Mouse (Mus musculus) gastrocnemius, postnatal 36 days (tissue): ENCODE results near the gene Wnt11. TPM values are rescaled to one million over a fixed set of nuclear protein-coding genes. Genes with fewer than 3 reads are reported as not detected.
A peak's percentile ranks its signal among the peaks of the same experiment; 100 is the strongest.

ENCODE experiments used
- DNase-seq, 2 experiments: peaks; one replicate each; pipeline ENCODE4 v3.0.0; 2022
- intact Hi-C: fragments of 180-260 bp; cut with DNase I; formaldehyde crosslinking; loops from one replicate; pipeline ENCODE4 v1.15.1; 2025
- total RNA-seq, 2 experiments: library from RNA; stranded (reverse); gene quantifications; 2 replicates each; pipeline ENCODE4 v1.2.3; 2021

The Wnt11 gene
- total RNA-seq, 2 experiments from 2014 or later = 5.4 to 8.2 TPM

- intact Hi-C loops = no loop called here
- DNase-seq = no peak
Measured at GRCm38 (mm10) chr7:98823896-98824822, 10.8 kb upstream of the Wnt11 start.

DNA sequence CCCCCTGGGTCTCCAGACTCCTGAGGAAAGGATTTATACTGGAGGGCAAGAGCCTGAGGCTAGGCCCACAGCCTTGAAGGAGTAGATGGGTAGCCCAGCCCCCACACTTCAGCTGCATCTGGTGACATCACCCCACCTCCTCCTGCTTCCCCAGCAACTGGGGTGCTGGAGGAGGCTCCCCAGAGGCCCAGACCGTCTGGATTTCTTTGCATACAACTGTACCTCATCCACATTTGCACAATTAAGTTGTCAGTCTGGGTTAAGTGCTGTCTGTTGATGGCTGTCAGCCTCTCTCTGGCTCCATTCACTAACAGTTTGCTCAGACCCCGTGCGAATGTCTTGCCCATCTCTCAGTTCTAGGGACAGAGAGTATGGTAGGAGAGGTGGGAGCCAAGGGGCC is 6.9 kb upstream of the Wnt11 start:
- DNase-seq = no peak
- intact Hi-C loops = no loop called here

DNA sequence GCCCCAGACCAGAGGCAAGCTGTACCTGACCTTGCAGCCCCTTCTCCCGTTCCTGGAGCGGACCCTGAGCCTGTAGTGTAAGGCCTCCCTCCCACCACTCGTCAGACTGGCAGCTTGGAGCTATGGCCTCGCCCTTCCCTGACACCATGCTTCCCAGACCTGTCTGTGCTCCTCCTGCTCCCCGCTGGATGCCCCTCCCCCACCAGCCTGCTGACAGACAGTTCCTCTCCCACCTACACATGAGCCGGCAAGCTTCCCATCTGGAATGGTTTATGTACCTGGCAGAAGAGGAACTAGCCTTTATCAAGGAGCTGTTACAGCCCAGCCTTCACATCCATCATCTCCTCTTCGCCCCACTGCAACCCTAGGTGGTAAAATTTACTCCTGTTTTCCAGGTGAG is 6.0 kb upstream of the Wnt11 start:
- no peak for DNase-seq
- intact Hi-C loops = no loop called here

DNA sequence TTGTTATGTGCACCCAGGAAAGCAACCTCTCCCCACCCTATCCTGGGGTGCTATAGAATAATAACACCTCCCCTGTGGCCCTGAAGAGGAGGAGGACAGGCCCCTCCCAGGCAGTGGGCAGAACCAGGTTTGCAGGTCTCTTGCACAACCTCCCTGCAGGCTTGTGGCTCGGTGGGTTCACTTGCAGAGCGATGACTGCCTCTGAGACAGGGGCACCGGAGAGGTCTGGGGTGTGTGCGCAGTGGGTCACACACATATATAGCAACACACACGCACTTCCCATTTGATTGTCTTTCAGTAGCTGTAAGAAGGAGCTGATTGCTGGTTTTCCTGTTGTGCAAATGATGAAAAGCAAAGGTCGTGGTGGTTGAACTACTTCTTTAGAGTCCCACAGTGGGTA is 3.6 kb upstream of the Wnt11 start:
- DNase-seq = no peak
- intact Hi-C loops = no loop called here

DNA sequence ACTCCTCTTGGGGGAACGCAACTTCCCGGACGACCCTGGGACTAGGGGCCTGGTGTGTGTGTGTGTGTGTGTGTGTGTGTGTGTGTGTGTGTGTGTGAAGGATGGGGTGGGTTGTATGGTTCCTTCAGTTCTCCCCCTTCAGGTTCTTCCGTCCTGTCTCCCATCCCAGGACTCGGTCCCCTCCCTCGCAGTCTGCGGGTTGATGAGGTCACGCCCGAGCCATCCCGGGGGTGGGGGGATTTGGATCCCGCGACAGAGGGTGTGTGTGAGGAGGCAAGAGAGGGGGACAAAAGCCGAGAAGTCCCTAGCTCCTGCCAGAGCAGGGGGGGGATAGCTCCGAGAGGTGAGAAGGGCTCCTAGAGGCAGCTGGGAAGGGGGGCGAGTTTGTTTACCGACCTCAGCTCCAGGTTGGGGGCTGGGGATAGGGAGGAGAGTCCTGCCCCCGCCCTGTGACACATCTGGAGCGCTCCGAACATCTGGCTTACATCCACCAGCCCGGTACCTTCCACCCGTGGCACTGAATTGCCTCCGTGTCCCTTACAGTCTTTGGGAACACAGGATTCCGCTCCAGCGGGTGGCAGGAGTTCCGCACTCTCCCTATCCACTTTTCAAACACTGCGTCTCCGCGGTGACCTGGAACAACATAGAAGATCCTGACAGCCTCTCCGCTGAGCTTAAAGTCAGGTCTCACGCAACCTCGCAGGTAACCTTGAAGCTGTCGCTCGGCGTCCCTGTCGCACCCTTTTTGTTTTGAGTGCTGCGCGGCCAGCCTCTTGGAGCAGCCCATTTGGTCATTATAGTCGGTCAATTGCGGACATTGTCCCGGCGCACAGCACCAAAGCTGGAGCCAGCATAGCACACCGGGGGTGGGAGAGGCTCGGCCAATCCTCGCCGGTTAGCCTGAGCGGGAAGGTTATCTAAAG is 868 bp downstream of the Wnt11 start:
- peak; percentile 29 to 43 for DNase-seq
- intact Hi-C loops = loop anchor here (1.0 to 5.0 kb wide), 3 partner anchors 19 to 93 kb away; no protein-coding TSS in a partner anchor

- intact Hi-C loops = loop anchor here (2.0 to 5.0 kb wide), 2 partner anchors 58 to 94 kb away; no protein-coding TSS in a partner anchor
- peak; percentile 78 to 84 for DNase-seq
Measured at GRCm38 (mm10) chr7:98836646-98837045, 1.7 kb downstream of the Wnt11 start.

- intact Hi-C loops = loop anchor here (2.0 to 5.0 kb wide), 3 partner anchors 59 to 241 kb away; no protein-coding TSS in a partner anchor
- DNase-seq = peak; percentile 75 to 82
Measured at GRCm38 (mm10) chr7:98837901-98838300, 3.0 kb downstream of the Wnt11 start.

GRCm38 (mm10) chr7:98838729-98839141 is 3.8 kb downstream of the Wnt11 start:
- no peak for DNase-seq

DNA sequence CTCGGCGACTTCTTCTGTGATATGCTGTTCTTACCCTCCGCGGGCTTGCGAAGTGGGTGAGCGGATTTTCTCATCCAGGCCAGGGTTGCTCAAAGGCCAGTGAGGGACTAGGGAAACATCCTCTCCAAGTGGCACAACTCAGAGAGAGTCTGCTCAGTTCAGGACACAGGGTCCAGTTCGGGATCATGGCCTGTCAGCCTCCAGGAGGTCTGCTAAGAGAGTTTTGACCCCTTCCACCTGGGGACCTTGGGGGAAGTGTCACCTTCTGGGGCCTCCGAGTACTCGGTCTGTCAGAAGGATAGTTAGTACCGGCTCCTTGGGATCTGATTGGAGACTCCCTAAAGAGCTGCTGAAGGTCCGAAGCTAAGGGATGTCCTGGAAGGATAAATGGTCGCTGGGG is 4.4 kb downstream of the Wnt11 start:
- intact Hi-C loops = loop anchor here (2.0 to 5.0 kb wide), 2 partner anchors 97 to 239 kb away; no protein-coding TSS in a partner anchor
- no peak for DNase-seq

More at GRCm38 (mm10) chr7:98838729-98839141, 3.8 kb downstream of the Wnt11 start:
- intact Hi-C loops = loop anchor here (2.0 to 5.0 kb wide), 2 partner anchors 96 to 240 kb away; no protein-coding TSS in a partner anchor

GRCm38 (mm10) chr7:98840771-98841170 is 5.9 kb downstream of the Wnt11 start:
- no peak for DNase-seq
- intact Hi-C loops = no loop called here

DNA sequence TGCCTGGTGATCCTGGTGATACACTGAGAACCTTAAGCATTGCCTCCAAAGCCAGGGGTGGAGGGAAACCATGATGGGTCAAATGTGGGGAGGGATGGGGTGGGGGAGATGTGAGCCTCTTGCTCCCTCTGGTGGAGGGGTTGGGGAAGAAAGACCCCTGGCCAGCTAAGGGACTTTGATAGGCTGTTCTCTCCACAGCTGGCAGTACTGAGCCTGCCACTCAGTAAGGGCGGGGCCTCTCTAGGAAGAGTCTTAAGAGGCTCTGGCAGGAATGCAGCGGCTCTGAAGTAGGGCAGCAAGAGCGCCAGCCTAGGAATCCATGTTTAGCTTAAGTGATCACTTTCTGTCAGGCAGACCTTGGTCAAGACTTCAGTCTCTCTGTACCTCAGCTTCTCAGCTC is 6.9 kb downstream of the Wnt11 start:
- intact Hi-C loops = no loop called here
- no peak for DNase-seq

DNA sequence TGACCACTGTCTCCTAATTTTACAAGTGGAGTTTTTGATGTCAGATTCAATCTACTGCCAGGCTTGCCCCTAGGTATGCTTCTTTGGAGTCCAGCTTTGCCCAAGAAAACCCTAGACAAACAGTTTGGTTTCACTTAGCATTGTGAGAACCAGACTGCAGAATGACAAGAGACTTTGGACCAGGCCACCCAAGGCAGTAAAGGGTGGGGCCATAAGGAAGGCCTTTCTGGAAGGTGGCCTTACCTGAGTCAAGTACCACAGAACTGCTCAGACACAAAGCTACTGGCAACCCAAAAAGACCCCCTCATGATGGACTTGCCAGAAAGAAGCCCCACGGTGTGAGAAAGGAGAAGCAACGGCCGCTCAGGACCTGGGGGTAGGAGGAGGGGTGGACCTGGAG is 8.1 kb downstream of the Wnt11 start:
- intact Hi-C loops = no loop called here
- DNase-seq = no peak

- no peak for DNase-seq
- intact Hi-C loops = no loop called here
Measured at GRCm38 (mm10) chr7:98843649-98844048, 8.7 kb downstream of the Wnt11 start.

DNA sequence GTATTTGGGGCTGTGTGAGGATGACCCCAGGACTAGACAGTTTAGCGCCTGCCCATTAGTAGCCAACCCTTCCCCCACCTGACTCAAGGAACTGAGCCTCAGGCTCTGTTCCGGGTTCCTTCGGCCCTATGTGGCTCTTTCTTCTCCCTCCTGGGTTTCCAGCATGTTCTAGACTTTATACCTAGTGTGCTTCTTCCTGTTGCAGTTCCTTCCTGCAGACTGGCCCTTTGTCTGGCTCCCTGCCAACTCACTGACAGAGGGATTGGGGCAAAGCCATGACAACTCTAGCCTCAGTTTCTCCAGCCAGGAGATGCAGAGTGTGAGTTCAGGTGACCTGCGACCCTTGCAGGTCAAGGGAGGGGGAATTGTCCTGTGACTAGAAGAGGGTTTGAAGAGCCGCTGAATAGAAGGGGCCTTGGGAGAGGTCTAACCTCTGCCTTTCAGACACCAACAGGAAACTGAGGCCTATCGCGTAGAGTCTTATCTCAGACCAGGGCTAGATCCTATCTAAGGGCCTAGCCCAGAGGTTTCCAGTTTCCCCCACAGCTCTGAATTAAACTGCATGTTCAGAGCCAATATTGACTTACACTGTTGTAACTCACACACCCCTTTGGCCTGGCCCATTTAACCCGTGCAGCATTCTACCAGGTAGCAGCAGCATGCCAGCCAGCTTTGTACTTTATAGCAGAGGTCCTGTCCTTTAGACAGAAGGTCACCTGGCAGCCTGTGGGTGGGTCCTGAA is 14.2 kb downstream of the Wnt11 start:
- intact Hi-C loops = no loop called here
- DNase-seq = no peak

- DNase-seq = no peak
- intact Hi-C loops = no loop called here
Measured at GRCm38 (mm10) chr7:98850388-98850787, 15.5 kb downstream of the Wnt11 start.

- no peak for DNase-seq
Measured at GRCm38 (mm10) chr7:98851220-98851619, 16.3 kb downstream of the Wnt11 start.

GRCm38 (mm10) chr7:98852950-98853650 is 18.2 kb downstream of the Wnt11 start:
- peak in 1 of 2 experiments; percentile 42 for DNase-seq

More at GRCm38 (mm10) chr7:98851220-98851619, 16.3 kb downstream of the Wnt11 start:
- intact Hi-C loops = no loop called here

GRCm38 (mm10) chr7:98853806-98854205 is 18.9 kb downstream of the Wnt11 start:
- peak in 1 of 2 experiments; percentile 76 for DNase-seq
- intact Hi-C loops = no loop called here

More at GRCm38 (mm10) chr7:98852950-98853650, 18.2 kb downstream of the Wnt11 start:
- intact Hi-C loops = no loop called here

GRCm38 (mm10) chr7:98855388-98855787 is 20.5 kb downstream of the Wnt11 start:
- DNase-seq = no peak
- intact Hi-C loops = no loop called here
